ENCODE assay signal across 9 mouse cellular contexts in the genomic region with DNA sequence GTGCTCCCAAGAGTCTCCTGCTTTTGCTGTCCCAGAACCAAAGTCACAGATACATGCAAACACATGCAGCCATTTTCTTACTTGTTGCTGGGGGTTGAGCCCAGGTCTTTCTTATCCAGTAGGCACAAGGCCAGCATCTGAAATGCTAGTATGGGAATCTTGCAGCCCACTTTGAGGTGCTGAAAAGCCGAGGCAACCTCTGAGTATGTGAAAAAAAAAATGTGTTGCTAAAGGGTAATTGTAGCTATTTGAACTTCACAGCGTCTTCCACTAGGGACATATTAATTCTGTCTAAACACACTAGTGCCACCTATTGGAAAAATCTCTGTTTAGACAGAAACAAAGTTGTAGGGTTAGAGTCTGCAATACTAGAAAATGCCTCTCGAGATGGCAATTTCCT.
DNase-seq lines count a peak whose midpoint lies in the region; ATAC-seq lines count a peak whose summit lies in the region.
"Had no signal": no experiment of that assay in that cellular context is flagged by ENCODE, and none has a peak within 500 bp of the region (broad histone marks: within the 10 kb centered on the region; RNA-seq: fewer than 3 reads in every experiment).

No protein-coding gene starts in this region.

- no peak for ATAC-seq in midbrain, embryonic 15.5 days (replicated peaks)
- peak; percentile 45; the same call in 1 of the 2 replicates for ATAC-seq in embryonic facial prominence, embryonic 14.5 days (ENCODE audit: low read depth)

- no peak overlapping the region for H3K4me2 ChIP-seq in midbrain, embryonic 15.5 days
- no peak overlapping the region for H3K4me2 ChIP-seq in embryonic facial prominence, embryonic 14.5 days (ENCODE audit: low read depth, low read length)
- H3K4me2 ChIP-seq: stomach, embryonic 15.5 days had no signal

- H3K9me3 ChIP-seq in midbrain, embryonic 10.5 days (replicated peaks) = no peaks in the 10 kb centered on the region
- no peaks in the 10 kb centered on the region for H3K9me3 ChIP-seq in midbrain, embryonic 15.5 days
- H3K9me3 ChIP-seq in embryonic facial prominence, embryonic 14.5 days (ENCODE audit: control insufficient read depth, low read length) = no peaks in the 10 kb centered on the region
- H3K9me3 ChIP-seq: stomach, embryonic 15.5 days had no signal

- no peak overlapping the region for H3K9ac ChIP-seq in midbrain, embryonic 15.5 days
- no peak overlapping the region for H3K9ac ChIP-seq in embryonic facial prominence, embryonic 14.5 days (ENCODE audit: low read depth, low read length)
- H3K9ac ChIP-seq: stomach, embryonic 15.5 days had no signal

- no peak overlapping the region for H3K4me3 ChIP-seq in midbrain, embryonic 10.5 days
- H3K4me3 ChIP-seq in midbrain, embryonic 15.5 days = no peak overlapping the region
- H3K4me3 ChIP-seq in embryonic facial prominence, embryonic 14.5 days (ENCODE audit: low read depth, low read length) = no peak overlapping the region
- H3K4me3 ChIP-seq: stomach, embryonic 15.5 days had no signal

- peak; percentile 32 for DNase-seq in gastrocnemius, adult 18-20 months (ENCODE audit: low spot score)
- no peak for DNase-seq in gastrocnemius, postnatal 14 days
- DNase-seq in midbrain, embryonic 10.5 days (ENCODE audit: low spot score) = no peak
- DNase-seq in embryonic facial prominence, embryonic 14.5 days (ENCODE audit: low spot score) = peak; percentile 94
- peak; percentile 55 for DNase-seq in lung, postnatal 25 days (ENCODE audit: low spot score)
- no peak for DNase-seq in right cerebral cortex, postnatal 4 days
- DNase-seq in ovary, adult 18-20 months (ENCODE audit: low spot score) = no peak

- intact Hi-C loops in gastrocnemius, postnatal 14 days (cut with DNase I; ENCODE audit: low total_unique reads) = loop anchor here (5.0 kb wide), 1 partner anchor 345 kb away; no protein-coding TSS in a partner anchor

- no peaks in the 10 kb centered on the region for H3K27me3 ChIP-seq in midbrain, embryonic 10.5 days (ENCODE audit: low read depth, poor library complexity, severe bottlenecking)
- H3K27me3 ChIP-seq in midbrain, embryonic 15.5 days (replicated peaks) = no peaks in the 10 kb centered on the region
- no peaks in the 10 kb centered on the region for H3K27me3 ChIP-seq in embryonic facial prominence, embryonic 14.5 days (replicated peaks; ENCODE audit: control insufficient read depth, insufficient read depth, low read length)
- H3K27me3 ChIP-seq: stomach, embryonic 15.5 days had no signal

- H3K27ac ChIP-seq in midbrain, embryonic 10.5 days (replicated peaks) = peak overlapping the region; percentile 34; the same call in 1 of the 2 replicates
- no peak overlapping the region for H3K27ac ChIP-seq in midbrain, embryonic 15.5 days
- no peak overlapping the region for H3K27ac ChIP-seq in embryonic facial prominence, embryonic 14.5 days (replicated peaks; ENCODE audit: low read depth, low read length)
- H3K27ac ChIP-seq: stomach, embryonic 15.5 days had no signal

- 19% methylated on average over 3 of the region's 3 CpGs for WGBS in midbrain, embryonic 10.5 days
- 11% methylated on average over 3 of the region's 3 CpGs for WGBS in midbrain, embryonic 15.5 days
- 1% methylated on average over 3 of the region's 3 CpGs for WGBS in embryonic facial prominence, embryonic 14.5 days

- no peaks in the 10 kb centered on the region for H3K36me3 ChIP-seq in midbrain, embryonic 10.5 days
- H3K36me3 ChIP-seq in midbrain, embryonic 15.5 days (replicated peaks) = no peaks in the 10 kb centered on the region
- no peaks in the 10 kb centered on the region for H3K36me3 ChIP-seq in embryonic facial prominence, embryonic 14.5 days (ENCODE audit: control insufficient read depth, insufficient read depth, low read length)
- H3K36me3 ChIP-seq: stomach, embryonic 15.5 days had no signal

- peaks cover 18% of the 10 kb centered on the region for H3K4me1 ChIP-seq in midbrain, embryonic 10.5 days
- H3K4me1 ChIP-seq in midbrain, embryonic 15.5 days = 0 out of 2 replicates have a peak, but pooled peaks cover 2% of the 10 kb centered on the region
- H3K4me1 ChIP-seq in embryonic facial prominence, embryonic 14.5 days (ENCODE audit: control insufficient read depth, insufficient read depth, low read length) = no peaks in the 10 kb centered on the region
- H3K4me1 ChIP-seq: stomach, embryonic 15.5 days had no signal

Comparison
In these comparisons a context has a peak if more than half of its experiments do, and no peak if none do; other contexts are left out.
1. DNase-seq: peak in gastrocnemius, adult 18-20 months (single experiment), embryonic facial prominence, embryonic 14.5 days (single experiment) and lung, postnatal 25 days (single experiment); none in gastrocnemius, postnatal 14 days (single experiment), midbrain, embryonic 10.5 days (single experiment), right cerebral cortex, postnatal 4 days (single experiment) and ovary, adult 18-20 months (single experiment).